Mouse (Mus musculus): Measurements from ENCODE around the gene Ccdc9b.

Ccdc9b gene

GRCm38 (mm10) chr2:118726873-118727272, 35.6 kb downstream of the Ccdc9b start:
- H3K4me3 ChIP-seq (replicated peaks; ENCODE audit: low read length): no peak overlapping the region
- peaks cover 89% of the 10 kb centered on the region for H3K27me3 ChIP-seq (ENCODE audit: insufficient read depth, low read length)
- H3K4me1 ChIP-seq (replicated peaks; ENCODE audit: low read depth, low read length): peaks cover 16% of the 10 kb centered on the region
- H3K36me3 ChIP-seq (ENCODE audit: insufficient read depth, low read length): no peaks in the 10 kb centered on the region
- no peaks in the 10 kb centered on the region for H3K9me3 ChIP-seq (ENCODE audit: low read length)
- TF ChIP-seq NANOG (IDR thresholded peaks at IDR 0.05; ENCODE audit: borderline replicate concordance, low read length) (no peak), CTCF (conservative IDR thresholded peaks at IDR 0.05; ENCODE audit: low read length) (no peak), POU5F1 (IDR thresholded peaks at IDR 0.05; ENCODE audit: borderline replicate concordance, low read length) (no peak)

- Histone ChIP-seq H3K36me3 (ENCODE audit: insufficient read depth, low read length) (no peaks in the 10 kb centered on the region), H3K4me3 (replicated peaks; ENCODE audit: low read length) (no peak overlapping the region), H3K4me1 (replicated peaks; ENCODE audit: low read depth, low read length) (peaks cover 16% of the 10 kb centered on the region), H3K9me3 (ENCODE audit: low read length) (no peaks in the 10 kb centered on the region), H3K27me3 (ENCODE audit: insufficient read depth, low read length) (peaks cover 83% of the 10 kb centered on the region)
- TF ChIP-seq POU5F1 (IDR thresholded peaks at IDR 0.05; ENCODE audit: borderline replicate concordance, low read length): no peak
- no peak for TF ChIP-seq CTCF (conservative IDR thresholded peaks at IDR 0.05; ENCODE audit: low read length)
- no peak for TF ChIP-seq NANOG (IDR thresholded peaks at IDR 0.05; ENCODE audit: borderline replicate concordance, low read length)
These were observed 37.0 kb downstream of the Ccdc9b start for GRCm38 (mm10) chr2:118725511-118725910.

GRCm38 (mm10) chr2:118723693-118724486, 38.6 kb downstream of the Ccdc9b start:
- no peak for TF ChIP-seq NANOG (IDR thresholded peaks at IDR 0.05; ENCODE audit: borderline replicate concordance, low read length)
- no peak for TF ChIP-seq POU5F1 (IDR thresholded peaks at IDR 0.05; ENCODE audit: borderline replicate concordance, low read length)
- no peak for TF ChIP-seq CTCF (conservative IDR thresholded peaks at IDR 0.05; ENCODE audit: low read length)
- H3K4me1 ChIP-seq (replicated peaks; ENCODE audit: low read depth, low read length): peaks cover 11% of the 10 kb centered on the region
- no peaks in the 10 kb centered on the region for H3K36me3 ChIP-seq (ENCODE audit: insufficient read depth, low read length)
- H3K4me3 ChIP-seq (replicated peaks; ENCODE audit: low read length): no peak overlapping the region
- H3K9me3 ChIP-seq (ENCODE audit: low read length): no peaks in the 10 kb centered on the region
- H3K27me3 ChIP-seq (ENCODE audit: insufficient read depth, low read length): peaks cover 85% of the 10 kb centered on the region

- Histone ChIP-seq H3K4me1 (replicated peaks; ENCODE audit: low read depth, low read length) (peaks cover under 1% of the 10 kb centered on the region; the same call in 1 of the 2 replicates), H3K36me3 (ENCODE audit: insufficient read depth, low read length) (no peaks in the 10 kb centered on the region), H3K4me3 (replicated peaks; ENCODE audit: low read length) (no peak overlapping the region), H3K9me3 (ENCODE audit: low read length) (no peaks in the 10 kb centered on the region), H3K27me3 (ENCODE audit: insufficient read depth, low read length) (peaks cover 90% of the 10 kb centered on the region)
- TF ChIP-seq CTCF (conservative IDR thresholded peaks at IDR 0.05; ENCODE audit: low read length): no peak
- no peak for TF ChIP-seq NANOG (IDR thresholded peaks at IDR 0.05; ENCODE audit: borderline replicate concordance, low read length)
- no peak for TF ChIP-seq POU5F1 (IDR thresholded peaks at IDR 0.05; ENCODE audit: borderline replicate concordance, low read length)
These were observed 45.8 kb downstream of the Ccdc9b start for GRCm38 (mm10) chr2:118716677-118717076.

- Histone ChIP-seq H3K36me3 (ENCODE audit: insufficient read depth, low read length) (no peaks in the 10 kb centered on the region), H3K27me3 (ENCODE audit: insufficient read depth, low read length) (peaks cover 99% of the 10 kb centered on the region), H3K4me3 (replicated peaks; ENCODE audit: low read length) (no peak overlapping the region), H3K9me3 (ENCODE audit: low read length) (0 out of 2 replicates have a peak, but pooled peaks cover 5% of the 10 kb centered on the region), H3K4me1 (replicated peaks; ENCODE audit: low read depth, low read length) (peaks cover 10% of the 10 kb centered on the region)
- TF ChIP-seq CTCF (conservative IDR thresholded peaks at IDR 0.05; ENCODE audit: low read length) (no peak), POU5F1 (IDR thresholded peaks at IDR 0.05; ENCODE audit: borderline replicate concordance, low read length) (no peak), NANOG (IDR thresholded peaks at IDR 0.05; ENCODE audit: borderline replicate concordance, low read length) (no peak)
These were observed 48.2 kb downstream of the Ccdc9b start for GRCm38 (mm10) chr2:118714230-118714629.

GRCm38 (mm10) chr2:118713631-118714030, 48.8 kb downstream of the Ccdc9b start:
- H3K4me3 ChIP-seq (replicated peaks; ENCODE audit: low read length): no peak overlapping the region
- 0 out of 2 replicates have a peak, but pooled peaks cover 5% of the 10 kb centered on the region for H3K9me3 ChIP-seq (ENCODE audit: low read length)
- H3K27me3 ChIP-seq (ENCODE audit: insufficient read depth, low read length): peaks cover 99% of the 10 kb centered on the region
- TF ChIP-seq CTCF (conservative IDR thresholded peaks at IDR 0.05; ENCODE audit: low read length): no peak
- no peak for TF ChIP-seq NANOG (IDR thresholded peaks at IDR 0.05; ENCODE audit: borderline replicate concordance, low read length)
- TF ChIP-seq POU5F1 (IDR thresholded peaks at IDR 0.05; ENCODE audit: borderline replicate concordance, low read length): no peak
- H3K36me3 ChIP-seq (ENCODE audit: insufficient read depth, low read length): no peaks in the 10 kb centered on the region
- H3K4me1 ChIP-seq (replicated peaks; ENCODE audit: low read depth, low read length): peaks cover 10% of the 10 kb centered on the region

- TF ChIP-seq CTCF (conservative IDR thresholded peaks at IDR 0.05; ENCODE audit: low read length): no peak
- TF ChIP-seq NANOG (IDR thresholded peaks at IDR 0.05; ENCODE audit: borderline replicate concordance, low read length): no peak
- TF ChIP-seq POU5F1 (IDR thresholded peaks at IDR 0.05; ENCODE audit: borderline replicate concordance, low read length): no peak
- Histone ChIP-seq H3K9me3 (ENCODE audit: low read length) (0 out of 2 replicates have a peak, but pooled peaks cover 5% of the 10 kb centered on the region), H3K36me3 (ENCODE audit: insufficient read depth, low read length) (no peaks in the 10 kb centered on the region), H3K4me1 (replicated peaks; ENCODE audit: low read depth, low read length) (peaks cover 10% of the 10 kb centered on the region), H3K4me3 (replicated peaks; ENCODE audit: low read length) (peak overlapping the region; percentile 62), H3K27me3 (ENCODE audit: insufficient read depth, low read length) (peaks cover 99% of the 10 kb centered on the region)
These were observed 51.4 kb downstream of the Ccdc9b start for GRCm38 (mm10) chr2:118711038-118711494.

- TF ChIP-seq NANOG (IDR thresholded peaks at IDR 0.05; ENCODE audit: borderline replicate concordance, low read length) (no peak), CTCF (conservative IDR thresholded peaks at IDR 0.05; ENCODE audit: low read length) (no peak), POU5F1 (IDR thresholded peaks at IDR 0.05; ENCODE audit: borderline replicate concordance, low read length) (no peak)
- Histone ChIP-seq H3K4me3 (replicated peaks; ENCODE audit: low read length) (no peak overlapping the region), H3K4me1 (replicated peaks; ENCODE audit: low read depth, low read length) (peaks cover 10% of the 10 kb centered on the region), H3K9me3 (ENCODE audit: low read length) (0 out of 2 replicates have a peak, but pooled peaks cover 5% of the 10 kb centered on the region), H3K27me3 (ENCODE audit: insufficient read depth, low read length) (peaks cover 99% of the 10 kb centered on the region), H3K36me3 (ENCODE audit: insufficient read depth, low read length) (no peaks in the 10 kb centered on the region)
These were observed 52.7 kb downstream of the Ccdc9b start for GRCm38 (mm10) chr2:118709655-118710221.

Data from E14TG2a.4 (cell line).